Mouse (Mus musculus) heart, adult 11 months (tissue): ENCODE results near the gene Bach2.

Experiments used
- DNase-seq: peaks from one replicate; pipeline ENCODE4 v3.0.0; 2022

Bach2 gene

GRCm38 (mm10) chr4:32238366-32238854 is at the start of gene Bach2:
Gene Bach2 (plus strand): TSS chr4:32238804.
- DNase-seq, result peak; percentile 99

- no peak for DNase-seq
Observed at GRCm38 (mm10) chr4:32189416-32190036, 49.1 kb upstream of the Bach2 start.

DNA sequence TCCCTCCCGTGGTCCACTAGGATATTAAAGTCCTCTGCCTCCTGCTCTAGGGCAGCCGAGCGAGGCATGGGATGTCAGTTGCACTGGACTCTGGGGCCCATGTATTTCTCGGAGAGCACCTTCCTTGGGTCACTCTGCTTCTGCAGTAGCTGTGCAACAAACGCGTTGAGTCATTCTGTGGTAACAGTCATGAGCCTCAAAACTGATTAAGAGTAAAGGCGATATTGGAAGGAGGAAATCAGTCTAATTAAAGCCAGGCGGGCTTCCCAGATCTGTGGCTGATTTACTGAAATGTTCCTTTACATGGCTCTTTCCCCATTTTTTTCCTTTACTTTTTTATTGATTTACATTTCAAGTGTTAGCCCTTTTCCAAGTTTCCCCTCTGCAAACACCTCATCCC is 48.1 kb upstream of the Bach2 start:
- DNase-seq, result no peak

- peak; percentile 97 for DNase-seq
Observed at GRCm38 (mm10) chr4:32195945-32196921, 42.4 kb upstream of the Bach2 start.

- DNase-seq, result no peak
Observed at GRCm38 (mm10) chr4:32198031-32198430, 40.6 kb upstream of the Bach2 start.

DNA sequence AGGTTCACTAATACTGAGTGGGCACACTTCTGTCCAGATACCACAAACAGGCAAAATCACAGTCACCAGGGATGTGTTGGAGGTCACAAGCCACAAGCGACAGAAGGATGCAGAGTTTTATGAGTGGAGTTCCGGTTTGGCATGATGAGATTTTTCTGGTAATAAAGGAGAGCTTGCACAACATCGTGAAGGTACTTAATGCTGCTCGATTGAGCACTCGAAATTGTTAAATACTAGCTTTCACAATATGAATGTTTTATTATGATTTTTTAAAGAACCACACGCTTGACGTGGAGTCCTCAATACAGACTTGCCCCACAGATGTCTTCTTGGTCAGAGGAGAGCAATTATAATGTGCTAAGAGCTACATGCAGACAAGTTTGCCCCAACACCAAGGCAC is 40.0 kb upstream of the Bach2 start:
- no peak for DNase-seq

- no peak for DNase-seq
Observed at GRCm38 (mm10) chr4:32199156-32199555, 39.4 kb upstream of the Bach2 start.

DNA sequence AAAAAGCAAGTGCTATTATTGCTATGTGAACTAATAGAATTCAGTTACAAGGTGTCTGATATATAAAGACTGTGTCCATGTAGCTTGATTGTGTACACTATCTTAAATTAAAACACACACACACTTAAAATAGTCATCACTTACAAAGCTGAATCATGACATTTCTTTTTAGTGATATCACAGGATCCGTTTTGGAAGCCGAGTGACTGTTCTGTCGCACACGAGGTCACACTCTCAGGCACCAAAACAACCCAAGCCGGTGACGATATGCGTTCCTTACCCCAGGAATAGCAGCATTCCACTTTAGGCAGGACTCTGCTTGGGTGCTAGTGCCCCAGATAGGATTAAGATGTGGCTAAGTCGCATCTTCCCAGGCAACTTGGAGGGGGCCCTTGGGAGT is 37.5 kb upstream of the Bach2 start:
- no peak for DNase-seq

GRCm38 (mm10) chr4:32202362-32202761 is 36.2 kb upstream of the Bach2 start:
- no peak for DNase-seq

GRCm38 (mm10) chr4:32204819-32205218 is 33.8 kb upstream of the Bach2 start:
- no peak for DNase-seq

DNA sequence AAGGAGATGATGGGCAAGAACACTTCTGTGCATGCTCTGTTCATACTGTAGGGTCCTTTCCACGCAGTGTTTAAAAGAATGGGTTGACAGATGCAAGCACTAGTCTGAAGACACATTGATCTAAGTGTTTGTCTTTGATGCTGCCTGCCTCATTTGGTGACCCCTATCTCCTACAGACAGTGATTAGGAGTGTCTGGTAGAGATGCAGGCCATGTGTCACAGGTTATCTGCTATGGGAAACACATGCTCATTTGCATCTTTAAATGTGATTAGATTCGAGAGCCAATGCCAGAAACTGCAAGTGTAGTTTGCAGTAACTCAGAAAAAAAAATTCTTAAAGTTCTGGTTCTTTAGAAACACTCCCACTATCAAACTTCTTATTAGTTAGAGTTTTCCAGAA is 32.8 kb upstream of the Bach2 start:
- no peak for DNase-seq

- peak; percentile 58 for DNase-seq
Observed at GRCm38 (mm10) chr4:32209995-32210394, 28.6 kb upstream of the Bach2 start.

DNA sequence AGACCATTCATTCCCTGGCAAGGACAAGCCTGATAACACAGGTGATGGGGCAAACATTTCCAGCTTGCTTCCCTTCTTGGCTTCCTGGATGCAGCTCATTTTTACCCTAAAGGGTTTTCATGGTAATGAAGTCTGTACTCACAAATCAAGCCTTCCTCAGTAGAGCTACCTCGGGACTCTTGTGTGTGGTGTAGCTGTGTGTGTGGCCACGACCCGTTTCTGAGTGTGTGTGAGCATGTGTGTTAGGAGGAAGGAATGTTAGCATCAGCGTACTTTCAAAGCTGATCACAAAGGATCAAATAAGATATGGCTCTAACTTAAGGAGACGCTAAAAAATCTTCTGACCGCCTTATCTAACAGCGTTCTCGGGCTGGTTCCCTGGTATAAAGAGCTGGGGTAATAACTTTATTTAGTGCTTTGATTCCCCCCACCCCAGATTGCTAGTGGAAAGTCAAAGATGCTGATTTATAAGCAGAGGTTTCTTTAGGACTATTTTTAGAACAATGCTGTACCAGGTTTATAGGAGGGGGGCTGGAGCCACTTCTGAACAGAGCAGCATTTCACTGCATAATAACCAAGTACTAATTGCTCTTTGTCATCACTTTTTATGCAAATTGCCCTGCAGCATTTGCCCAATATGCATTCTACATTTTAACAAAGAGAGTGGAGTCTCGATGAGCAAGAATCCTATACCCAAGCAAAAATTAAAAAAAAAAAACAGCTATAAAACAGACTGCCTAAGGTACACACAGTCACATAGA is 28.0 kb upstream of the Bach2 start:
- peak; percentile 71 for DNase-seq

GRCm38 (mm10) chr4:32212593-32212992 is 26.0 kb upstream of the Bach2 start:
- DNase-seq, result no peak

GRCm38 (mm10) chr4:32216466-32216865 is 22.1 kb upstream of the Bach2 start:
- no peak for DNase-seq

DNA sequence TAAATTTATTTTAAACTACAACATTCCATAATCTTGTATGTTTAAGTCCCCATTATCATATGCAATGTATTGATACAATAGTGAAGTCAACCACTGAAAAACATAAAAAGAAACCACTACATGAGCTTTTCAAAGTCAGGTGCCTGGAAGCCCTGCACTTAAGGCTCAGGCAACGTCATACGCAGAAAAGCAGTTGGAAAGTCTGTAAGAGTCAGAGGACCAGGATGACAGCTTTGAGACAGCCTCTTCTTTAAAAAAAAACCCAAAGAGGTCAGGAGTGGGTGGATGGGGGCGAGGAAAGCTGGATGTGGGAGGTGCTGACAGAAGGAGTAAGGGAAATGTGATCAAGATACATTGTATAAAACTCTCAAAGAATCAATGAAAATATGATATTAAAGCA is 21.6 kb upstream of the Bach2 start:
- no peak for DNase-seq

- DNase-seq, result no peak
Observed at GRCm38 (mm10) chr4:32217593-32217992, 21.0 kb upstream of the Bach2 start.

DNA sequence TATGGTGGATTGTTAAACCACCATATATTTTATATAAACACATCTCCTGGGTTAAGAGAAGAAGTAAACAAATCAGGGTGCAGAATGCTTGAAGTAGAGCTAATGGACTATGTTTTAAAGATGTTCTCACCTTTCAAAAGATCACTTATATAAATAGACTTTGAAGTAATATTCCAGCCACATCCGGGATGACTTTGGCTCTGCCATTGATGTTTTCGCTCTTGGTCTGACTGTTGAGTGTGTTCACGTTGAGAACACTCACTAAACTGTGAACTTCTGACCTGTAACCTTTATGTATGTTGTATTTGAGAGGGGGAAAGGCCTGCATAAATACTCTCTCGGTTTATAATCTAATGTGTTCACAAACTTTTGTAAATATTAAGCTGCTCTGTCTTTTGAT is 20.2 kb upstream of the Bach2 start:
- no peak for DNase-seq

- DNase-seq, result no peak
Observed at GRCm38 (mm10) chr4:32219428-32220128, 19.0 kb upstream of the Bach2 start.

DNA sequence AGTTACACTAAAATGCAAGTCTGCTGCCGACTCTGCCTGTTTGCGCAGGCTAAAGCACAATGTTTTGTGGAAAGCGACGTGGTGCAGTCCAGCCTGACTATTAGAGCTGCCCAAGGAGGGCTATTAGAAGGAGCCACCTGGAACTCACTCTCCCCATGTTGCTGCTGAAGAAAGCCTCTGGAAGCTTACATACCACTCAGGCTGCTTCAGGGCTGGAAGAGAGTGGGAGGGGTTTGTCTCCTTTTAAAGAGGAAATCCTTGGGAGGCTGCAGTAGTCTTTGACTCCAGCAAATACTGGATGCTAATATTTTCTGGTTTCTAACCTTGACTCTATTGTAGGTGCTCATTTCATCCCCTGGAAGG is 18.5 kb upstream of the Bach2 start:
- DNase-seq, result no peak

- no peak for DNase-seq
Observed at GRCm38 (mm10) chr4:32220961-32221360, 17.6 kb upstream of the Bach2 start.

- no peak for DNase-seq
Observed at GRCm38 (mm10) chr4:32223563-32223962, 15.0 kb upstream of the Bach2 start.

- no peak for DNase-seq
Observed at GRCm38 (mm10) chr4:32225191-32225590, 13.4 kb upstream of the Bach2 start.
